Mouse (Mus musculus) forebrain, embryonic 15.5 days (tissue): Measurements from ENCODE around the gene Mettl17. TPM values are rescaled to one million over a fixed set of nuclear protein-coding genes. Genes with fewer than 3 reads are reported as not detected.
A peak's percentile ranks its signal among the peaks of the same experiment; 100 is the strongest.
"Not testable (repeated sequence)": the region's sequence is repeated elsewhere in the genome, so short reads cannot be mapped to it uniquely, and the experiment has no call there.

Experiments
- ATAC-seq: fragments of 200-750 bp; cut with Nextera tagmentation; replicated peaks from 2 replicates; pipeline ENCODE4 v1.8.0; 2017; ENCODE audit warnings: mild to moderate bottlenecking, moderate TSS enrichment, moderate library complexity
- H3K27ac ChIP-seq: fragments of 300-500 bp; sonication (generic); replicated peaks from 2 replicates; pipeline ENCODE4 v1.5.1; 2015; ENCODE audit warnings: mild to moderate bottlenecking, inconsistent platforms
- H3K27me3 ChIP-seq: fragments of 300-500 bp; sonication (generic); 2 replicates; pipeline ENCODE4 v1.6.1; 2015; ENCODE audit warnings: inconsistent platforms
- H3K36me3 ChIP-seq: fragments of 300-500 bp; sonication (generic); 2 replicates; pipeline ENCODE4 v1.6.1; 2015; ENCODE audit warnings: mild to moderate bottlenecking, inconsistent platforms
- H3K4me1 ChIP-seq: fragments of 300-500 bp; sonication (generic); 2 replicates; pipeline ENCODE4 v1.6.1; 2015; ENCODE audit warnings: inconsistent platforms
- H3K4me2 ChIP-seq: fragments of 300-500 bp; sonication (generic); replicated peaks from 2 replicates; pipeline ENCODE4 v1.6.1; 2015; ENCODE audit warnings: mild to moderate bottlenecking, inconsistent platforms
- H3K4me3 ChIP-seq: fragments of 300-500 bp; sonication (generic); 2 replicates; pipeline ENCODE4 v1.5.1; 2015; ENCODE audit warnings: mild to moderate bottlenecking, inconsistent platforms
- H3K9ac ChIP-seq: fragments of 300-500 bp; sonication (generic); replicated peaks from 2 replicates; pipeline ENCODE4 v1.6.1; 2015; ENCODE audit warnings: mild to moderate bottlenecking, inconsistent platforms
- H3K9me3 ChIP-seq: fragments of 300-500 bp; sonication (generic); 2 replicates; pipeline ENCODE4 v1.6.1; 2016; ENCODE audit warnings: inconsistent platforms
- WGBS: fragments of 180-500 bp; shearing (Covaris S2); methylation state at CpG from one replicate; pipeline ENCODE4 v1.1.7; 2015; ENCODE audit warnings: mixed read lengths; 5-methylcytosine and 5-hydroxymethylcytosine counted together
- polyA plus RNA-seq: library from polyadenylated mRNA; unstranded; fragments of >200 nt; fragmentation: Nextera tagmentation; extraction: Ambion mirVana; gene quantifications from 2 replicates; pipeline ENCODE4 v1.2.1, GENCODE M21; 2015

Gene Mettl17
- polyA plus RNA-seq, 1 experiment from 2014 or later = 85.7 TPM

- H3K9me3 ChIP-seq = no peaks in the 10 kb centered on the region
- ATAC-seq = no peak
- H3K36me3 ChIP-seq = no peaks in the 10 kb centered on the region
- WGBS = 87% methylated on average over 4 of the region's 4 CpGs
- no peak overlapping the region for H3K4me3 ChIP-seq
- H3K4me2 ChIP-seq = no peak overlapping the region
- H3K27me3 ChIP-seq = no peaks in the 10 kb centered on the region
- no peak overlapping the region for H3K27ac ChIP-seq
- H3K4me1 ChIP-seq = peaks cover 15% of the 10 kb centered on the region
- no peak overlapping the region for H3K9ac ChIP-seq
These were observed 34.3 kb downstream of the Mettl17 start for GRCm38 (mm10) chr14:51918966-51919365.

- Histone ChIP-seq H3K4me1 (peaks cover 8% of the 10 kb centered on the region; the same call in 1 of the 2 replicates), H3K4me2 (no peak overlapping the region), H3K36me3 (no peaks in the 10 kb centered on the region), H3K9ac (no peak overlapping the region), H3K27ac (no peak overlapping the region), H3K27me3 (no peaks in the 10 kb centered on the region), H3K9me3 (no peaks in the 10 kb centered on the region), H3K4me3 (no peak overlapping the region)
- ATAC-seq = peak; percentile 49; the same call in 1 of the 2 replicates
- 69% methylated on average over 16 of the region's 16 CpGs for WGBS
These were observed 37.3 kb downstream of the Mettl17 start for GRCm38 (mm10) chr14:51921759-51922570.

GRCm38 (mm10) chr14:51922571-51922865, 37.9 kb downstream of the Mettl17 start, which contains the start of gene Rnase13:
Rnase13 (minus strand) TSS chr14:51922773.
- no peak within 1 kb of the TSS for H3K27ac ChIP-seq
- H3K4me1 ChIP-seq = peaks cover 8% of the 10 kb centered on the region; the same call in 1 of the 2 replicates
- H3K9me3 ChIP-seq = no peaks in the 10 kb centered on the region
- ATAC-seq = no peak
- H3K4me2 ChIP-seq = no peak within 1 kb of the TSS
- no peak within 1 kb of the TSS for H3K9ac ChIP-seq
- no peaks in the 10 kb centered on the region for H3K27me3 ChIP-seq
- H3K4me3 ChIP-seq = no peak within 1 kb of the TSS
- 62% methylated on average over 7 of the region's 7 CpGs for WGBS
- H3K36me3 ChIP-seq = no peaks in the 10 kb centered on the region

GRCm38 (mm10) chr14:51922910-51923309, 38.3 kb downstream of the Mettl17 start:
- H3K27ac ChIP-seq = no peak overlapping the region

GRCm38 (mm10) chr14:51923492-51923891, 38.9 kb downstream of the Mettl17 start:
- no peak for ATAC-seq
- 87% methylated on average over 4 of the region's 4 CpGs for WGBS
- H3K9ac ChIP-seq = no peak overlapping the region

More at GRCm38 (mm10) chr14:51922910-51923309, 38.3 kb downstream of the Mettl17 start:
- H3K27me3 ChIP-seq = no peaks in the 10 kb centered on the region
- no peak for ATAC-seq
- H3K9ac ChIP-seq = no peak overlapping the region
- no peaks in the 10 kb centered on the region for H3K36me3 ChIP-seq
- no peak overlapping the region for H3K4me2 ChIP-seq
- no peak overlapping the region for H3K4me3 ChIP-seq
- peaks cover 8% of the 10 kb centered on the region; the same call in 1 of the 2 replicates for H3K4me1 ChIP-seq
- H3K9me3 ChIP-seq = no peaks in the 10 kb centered on the region
- 95% methylated on average over 2 of the region's 2 CpGs for WGBS

GRCm38 (mm10) chr14:51926930-51927329, 42.3 kb downstream of the Mettl17 start:
- ATAC-seq, H3K9ac ChIP-seq, H3K4me2 ChIP-seq, H3K27me3 ChIP-seq, H3K9me3 ChIP-seq, H3K36me3 ChIP-seq, H3K27ac ChIP-seq, H3K4me3 ChIP-seq: not testable (repeated sequence)
- peaks cover 19% of the 10 kb centered on the region; the same call in 1 of the 2 replicates for H3K4me1 ChIP-seq
- WGBS = 95% methylated on average over 11 of the region's 11 CpGs

More at GRCm38 (mm10) chr14:51923492-51923891, 38.9 kb downstream of the Mettl17 start:
- Histone ChIP-seq H3K9me3 (no peaks in the 10 kb centered on the region), H3K4me1 (peaks cover 8% of the 10 kb centered on the region; the same call in 1 of the 2 replicates), H3K27ac (no peak overlapping the region), H3K4me3 (no peak overlapping the region), H3K36me3 (no peaks in the 10 kb centered on the region), H3K27me3 (no peaks in the 10 kb centered on the region), H3K4me2 (no peak overlapping the region)

GRCm38 (mm10) chr14:51929309-51929943, 44.8 kb downstream of the Mettl17 start:
- peaks cover 14% of the 10 kb centered on the region; the same call in 1 of the 2 replicates for H3K4me1 ChIP-seq
- 0 out of 2 replicates have a peak overlapping the region, but pooled peaks have one; percentile 9 for H3K27ac ChIP-seq
- 72% methylated on average over 8 of the region's 8 CpGs for WGBS
- no peak overlapping the region for H3K4me3 ChIP-seq
- H3K4me2 ChIP-seq = no peak overlapping the region
- no peaks in the 10 kb centered on the region for H3K9me3 ChIP-seq
- no peaks in the 10 kb centered on the region for H3K36me3 ChIP-seq
- no peaks in the 10 kb centered on the region for H3K27me3 ChIP-seq
- no peak overlapping the region for H3K9ac ChIP-seq
- peak; percentile 42; the same call in 1 of the 2 replicates for ATAC-seq

- Histone ChIP-seq H3K27ac (peak overlapping the region; percentile 9; the same call in 1 of the 2 replicates), H3K4me2 (no peak overlapping the region), H3K4me3 (no peak overlapping the region), H3K4me1 (peaks cover 14% of the 10 kb centered on the region; the same call in 1 of the 2 replicates), H3K27me3 (no peaks in the 10 kb centered on the region), H3K9me3 (no peaks in the 10 kb centered on the region), H3K36me3 (no peaks in the 10 kb centered on the region), H3K9ac (no peak overlapping the region)
- 62% methylated on average over 9 of the region's 9 CpGs for WGBS
- no peak for ATAC-seq
These were observed 45.3 kb downstream of the Mettl17 start for GRCm38 (mm10) chr14:51929968-51930367.

GRCm38 (mm10) chr14:51930824-51931223, 46.2 kb downstream of the Mettl17 start:
- Histone ChIP-seq H3K36me3 (no peaks in the 10 kb centered on the region), H3K9ac (no peak overlapping the region), H3K27ac (no peak overlapping the region), H3K4me2 (no peak overlapping the region), H3K9me3 (no peaks in the 10 kb centered on the region), H3K4me1 (peaks cover 14% of the 10 kb centered on the region; the same call in 1 of the 2 replicates), H3K4me3 (no peak overlapping the region), H3K27me3 (no peaks in the 10 kb centered on the region)
- ATAC-seq = peak; percentile 87
- WGBS = 32% methylated on average over 5 of the region's 5 CpGs

GRCm38 (mm10) chr14:51932092-51933020, 47.7 kb downstream of the Mettl17 start:
- Histone ChIP-seq H3K4me2 (no peak overlapping the region), H3K9me3 (no peaks in the 10 kb centered on the region), H3K36me3 (no peaks in the 10 kb centered on the region), H3K9ac (no peak overlapping the region), H3K27me3 (no peaks in the 10 kb centered on the region), H3K27ac (no peak overlapping the region), H3K4me3 (no peak overlapping the region), H3K4me1 (peaks cover 14% of the 10 kb centered on the region; the same call in 1 of the 2 replicates)
- ATAC-seq = no peak
- WGBS = 84% methylated on average over 10 of the region's 10 CpGs

GRCm38 (mm10) chr14:51939005-51939404, 54.4 kb downstream of the Mettl17 start:
- Histone ChIP-seq H3K4me1 (no peaks in the 10 kb centered on the region), H3K4me2 (no peak overlapping the region), H3K9me3 (no peaks in the 10 kb centered on the region), H3K27me3 (no peaks in the 10 kb centered on the region), H3K36me3 (no peaks in the 10 kb centered on the region), H3K4me3 (no peak overlapping the region), H3K9ac (no peak overlapping the region), H3K27ac (no peak overlapping the region)
- WGBS = 88% methylated on average over 9 of the region's 9 CpGs
- ATAC-seq = no peak
